Mouse (Mus musculus): ENCODE data around the gene Ahnak. TPM values are rescaled to one million over a fixed set of nuclear protein-coding genes. Genes with fewer than 3 reads are reported as not detected.

Gene Ahnak
- polyA plus RNA-seq, 1 experiment from 2014 or later = 3.7 TPM

DNA sequence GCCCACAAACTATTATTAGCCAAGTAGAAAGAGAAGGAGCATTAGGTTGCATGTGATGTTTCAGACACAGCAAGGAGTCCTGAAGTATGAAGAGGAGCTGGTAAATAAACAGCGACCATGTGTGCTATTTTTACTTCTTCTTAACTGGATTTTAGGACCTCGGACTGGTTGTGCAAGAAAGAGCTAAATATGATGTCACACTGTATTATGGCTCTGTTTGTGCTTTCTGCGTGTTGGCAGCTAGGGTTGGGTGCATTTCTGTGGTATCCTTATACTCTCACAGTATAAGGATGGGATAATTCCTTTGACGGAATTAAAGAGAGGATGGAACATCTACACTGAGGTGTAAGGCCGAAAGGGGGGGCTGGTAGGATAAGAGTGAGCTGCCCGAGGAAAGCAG lies 43.8 kb upstream of the Ahnak start:
- Histone ChIP-seq H3K36me3 (ENCODE audit: control insufficient read depth, insufficient read depth, low read length) (peaks cover 48% of the 10 kb centered on the region), H3K9me3 (ENCODE audit: control insufficient read depth, low read length) (no peaks in the 10 kb centered on the region), H3K4me3 (ENCODE audit: low read depth, low read length) (peak overlapping the region; percentile 90; the same call in 1 of the 2 replicates), H3K9ac (ENCODE audit: low read depth, low read length) (no peak overlapping the region; the same call in 1 of the 2 replicates), H3K4me2 (peak overlapping the region; percentile 75), H3K27me3 (replicated peaks; ENCODE audit: control insufficient read depth, insufficient read depth, low read length) (no peaks in the 10 kb centered on the region), H3K4me1 (replicated peaks; ENCODE audit: control insufficient read depth, insufficient read depth, low read length) (peaks cover 40% of the 10 kb centered on the region), H3K27ac (ENCODE audit: low read depth, low read length) (peak overlapping the region; percentile 99; the same call in 1 of the 2 replicates)
- WGBS = 87% methylated on average over 6 of the region's 6 CpGs
- ATAC-seq (replicated peaks; ENCODE audit: low FRiP score) = no peak
- DNase-seq (ENCODE audit: low spot score) = no peak

DNA sequence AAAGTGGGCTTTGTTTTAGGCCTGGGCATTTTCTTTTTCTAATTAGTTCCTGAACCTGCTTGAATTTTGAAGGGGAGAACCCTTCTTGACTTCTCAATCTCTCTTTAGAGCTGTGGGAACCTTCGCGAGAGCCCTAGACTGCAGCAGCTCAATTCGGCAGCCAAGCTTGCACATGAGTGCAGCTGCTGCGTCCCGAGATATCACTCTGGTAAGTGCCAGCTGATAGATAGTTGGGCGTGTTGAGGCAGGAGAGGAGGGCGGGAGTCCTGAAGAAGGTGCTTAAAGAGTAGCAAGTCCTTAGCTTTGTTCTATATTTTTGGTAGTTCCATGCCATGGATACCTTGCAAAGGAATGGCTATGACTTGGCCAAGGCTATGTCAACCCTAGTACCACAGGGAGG lies 42.2 kb upstream of the Ahnak start:
- H3K27me3 ChIP-seq (replicated peaks; ENCODE audit: control insufficient read depth, insufficient read depth, low read length) = no peaks in the 10 kb centered on the region
- no peaks in the 10 kb centered on the region for H3K9me3 ChIP-seq (ENCODE audit: control insufficient read depth, low read length)
- H3K4me3 ChIP-seq (ENCODE audit: low read depth, low read length) = no peak overlapping the region
- no peak overlapping the region for H3K4me2 ChIP-seq
- no peak for DNase-seq (ENCODE audit: low spot score)
- no peak overlapping the region for H3K27ac ChIP-seq (ENCODE audit: low read depth, low read length)
- H3K9ac ChIP-seq (ENCODE audit: low read depth, low read length) = no peak overlapping the region
- ATAC-seq (replicated peaks; ENCODE audit: low FRiP score) = 0 out of 2 replicates have a peak, but pooled peaks have one; percentile 32
- peaks cover 63% of the 10 kb centered on the region for H3K36me3 ChIP-seq (ENCODE audit: control insufficient read depth, insufficient read depth, low read length)
- 76% methylated on average over 7 of the region's 7 CpGs for WGBS
- H3K4me1 ChIP-seq (replicated peaks; ENCODE audit: control insufficient read depth, insufficient read depth, low read length) = peaks cover 29% of the 10 kb centered on the region

DNA sequence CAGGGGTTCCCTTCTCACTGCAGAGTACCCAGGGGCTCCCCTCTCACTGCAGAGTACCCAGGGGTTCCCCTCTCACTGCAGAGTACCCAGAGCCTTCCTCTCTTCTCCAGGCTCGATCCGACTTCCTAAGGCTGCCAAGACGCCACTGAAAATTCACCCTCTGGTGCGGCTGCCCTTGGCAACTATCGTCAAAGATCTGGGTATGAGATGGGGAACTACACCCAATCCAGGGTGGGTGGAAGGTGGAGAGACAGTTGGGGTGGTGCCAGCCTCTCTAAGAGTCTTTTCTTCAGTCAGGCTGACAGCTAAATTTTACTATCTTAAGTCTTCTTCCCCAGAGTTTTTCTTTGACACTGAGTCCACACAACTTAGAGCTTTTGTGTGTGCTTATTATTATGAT lies 38.9 kb upstream of the Ahnak start:
- H3K27me3 ChIP-seq (replicated peaks; ENCODE audit: control insufficient read depth, insufficient read depth, low read length) = no peaks in the 10 kb centered on the region
- no peaks in the 10 kb centered on the region for H3K9me3 ChIP-seq (ENCODE audit: control insufficient read depth, low read length)
- DNase-seq (ENCODE audit: low spot score) (no peak), ATAC-seq (replicated peaks; ENCODE audit: low FRiP score) (no peak)
- H3K9ac ChIP-seq (ENCODE audit: low read depth, low read length) = no peak overlapping the region
- 88% methylated on average over 5 of the region's 5 CpGs for WGBS
- H3K36me3 ChIP-seq (ENCODE audit: control insufficient read depth, insufficient read depth, low read length) = peaks cover 61% of the 10 kb centered on the region
- H3K4me2 ChIP-seq = no peak overlapping the region
- H3K4me1 ChIP-seq (replicated peaks; ENCODE audit: control insufficient read depth, insufficient read depth, low read length) = peaks cover 23% of the 10 kb centered on the region
- H3K27ac ChIP-seq (ENCODE audit: low read depth, low read length) = no peak overlapping the region
- no peak overlapping the region for H3K4me3 ChIP-seq (ENCODE audit: low read depth, low read length)

DNA sequence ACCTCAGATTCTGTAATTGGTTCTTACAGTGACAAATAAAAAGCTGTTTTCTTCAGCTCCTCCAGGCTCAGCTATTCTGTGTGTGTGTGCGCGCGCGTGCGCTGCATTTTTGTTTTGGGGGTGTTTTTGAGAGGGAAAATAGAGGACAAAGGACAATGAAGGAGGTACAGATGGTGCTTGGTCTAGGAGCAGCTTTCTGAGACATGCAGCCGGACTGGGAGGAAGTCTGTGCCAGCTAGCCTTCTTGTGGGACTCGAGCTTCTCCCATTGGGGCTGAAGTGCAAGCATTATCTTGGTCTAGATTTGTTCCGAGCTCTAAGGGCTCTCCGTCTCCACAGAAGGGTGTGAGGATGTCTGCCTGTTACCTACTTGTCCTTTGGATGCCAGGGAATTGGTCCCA lies 36.8 kb upstream of the Ahnak start:
- Histone ChIP-seq H3K4me2 (peak overlapping the region; percentile 93; the same call in 1 of the 2 replicates), H3K36me3 (ENCODE audit: control insufficient read depth, insufficient read depth, low read length) (peaks cover 53% of the 10 kb centered on the region), H3K9me3 (ENCODE audit: control insufficient read depth, low read length) (no peaks in the 10 kb centered on the region), H3K4me3 (ENCODE audit: low read depth, low read length) (no peak overlapping the region), H3K27ac (ENCODE audit: low read depth, low read length) (no peak overlapping the region), H3K4me1 (replicated peaks; ENCODE audit: control insufficient read depth, insufficient read depth, low read length) (peaks cover 17% of the 10 kb centered on the region), H3K9ac (ENCODE audit: low read depth, low read length) (no peak overlapping the region), H3K27me3 (replicated peaks; ENCODE audit: control insufficient read depth, insufficient read depth, low read length) (no peaks in the 10 kb centered on the region)
- DNase-seq (ENCODE audit: low spot score) (no peak), ATAC-seq (replicated peaks; ENCODE audit: low FRiP score) (no peak)
- 91% methylated on average over 9 of the region's 9 CpGs for WGBS

DNA sequence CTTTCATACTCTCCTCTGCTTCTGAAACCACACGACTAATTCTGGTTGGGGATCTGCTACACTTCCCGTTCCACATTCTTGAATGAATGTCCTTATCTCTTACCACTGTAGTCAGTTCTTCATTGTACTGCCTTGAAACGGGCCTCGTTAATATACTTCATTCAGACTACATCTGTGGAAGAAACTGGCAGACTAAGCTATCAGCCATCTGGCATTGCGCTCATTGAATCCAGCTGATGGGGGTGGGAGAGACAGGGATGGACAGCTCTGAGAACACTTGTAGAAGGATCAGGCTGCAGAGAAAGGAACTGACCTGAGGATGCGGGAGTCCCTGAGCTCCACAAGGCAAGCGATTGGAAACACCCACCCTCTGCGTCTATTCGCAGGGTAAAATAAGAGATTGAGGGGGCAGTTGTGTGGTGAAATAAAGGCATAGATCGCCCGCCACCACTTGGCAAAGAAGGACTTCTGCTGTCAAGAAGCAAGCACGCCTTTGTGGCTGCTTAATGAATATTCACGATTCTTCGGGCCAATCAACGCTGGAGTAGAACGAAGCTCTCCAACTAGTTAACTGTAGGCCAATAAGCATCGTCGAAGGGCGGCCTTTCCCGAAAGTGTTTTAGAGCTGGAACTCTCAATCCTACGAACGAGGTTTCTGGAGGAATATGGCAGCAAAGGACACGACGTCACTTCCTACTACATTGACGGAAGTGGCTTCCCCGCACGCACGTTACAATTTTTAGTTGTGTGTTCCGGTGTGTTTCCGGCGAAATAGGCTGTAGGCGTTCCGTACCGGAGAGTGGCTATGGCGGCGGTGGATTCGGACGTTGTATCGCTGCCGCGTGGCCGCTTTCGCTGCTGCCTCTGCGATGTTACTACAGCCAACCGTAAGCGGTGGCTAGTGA lies 35.7 kb upstream of the Ahnak start, which contains the start of gene Tut1:
TSS of gene Tut1 (plus strand) at position 713 of the 905 bp plus-strand sequence.
- DNase-seq (ENCODE audit: low spot score) = peak; percentile 87
- Histone ChIP-seq H3K9me3 (ENCODE audit: control insufficient read depth, low read length) (no peaks in the 10 kb centered on the region), H3K4me2 (peak within 1 kb of the TSS; percentile 93), H3K4me3 (ENCODE audit: low read depth, low read length) (peak within 1 kb of the TSS; percentile 89), H3K36me3 (ENCODE audit: control insufficient read depth, insufficient read depth, low read length) (peaks cover 45% of the 10 kb centered on the region), H3K27ac (ENCODE audit: low read depth, low read length) (peak within 1 kb of the TSS; percentile 70), H3K4me1 (replicated peaks; ENCODE audit: control insufficient read depth, insufficient read depth, low read length) (peaks cover 17% of the 10 kb centered on the region), H3K9ac (ENCODE audit: low read depth, low read length) (peak within 1 kb of the TSS; percentile 75), H3K27me3 (replicated peaks; ENCODE audit: control insufficient read depth, insufficient read depth, low read length) (no peaks in the 10 kb centered on the region)
- WGBS = 3% methylated on average over 46 of the region's 46 CpGs
- peak; percentile 94 for ATAC-seq (replicated peaks; ENCODE audit: low FRiP score)

GRCm38 (mm10) chr19:8954171-8954570 lies 34.9 kb upstream of the Ahnak start:
- H3K27ac ChIP-seq (ENCODE audit: low read depth, low read length) = peak overlapping the region; percentile 47
- H3K36me3 ChIP-seq (ENCODE audit: control insufficient read depth, insufficient read depth, low read length) = peaks cover 43% of the 10 kb centered on the region
- no peaks in the 10 kb centered on the region for H3K27me3 ChIP-seq (replicated peaks; ENCODE audit: control insufficient read depth, insufficient read depth, low read length)
- peak overlapping the region; percentile 89 for H3K4me3 ChIP-seq (ENCODE audit: low read depth, low read length)
- no peak for ATAC-seq (replicated peaks; ENCODE audit: low FRiP score)
- H3K9ac ChIP-seq (ENCODE audit: low read depth, low read length) = peak overlapping the region; percentile 75
- peaks cover 17% of the 10 kb centered on the region for H3K4me1 ChIP-seq (replicated peaks; ENCODE audit: control insufficient read depth, insufficient read depth, low read length)
- peak overlapping the region; percentile 87 for H3K4me2 ChIP-seq
- no peak for DNase-seq (ENCODE audit: low spot score)
- WGBS = 6% methylated on average over 9 of the region's 9 CpGs
- no peaks in the 10 kb centered on the region for H3K9me3 ChIP-seq (ENCODE audit: control insufficient read depth, low read length)

GRCm38 (mm10) chr19:8962256-8962655 lies 26.8 kb upstream of the Ahnak start:
- Histone ChIP-seq H3K4me1 (replicated peaks; ENCODE audit: control insufficient read depth, insufficient read depth, low read length) (0 out of 2 replicates have a peak, but pooled peaks cover 3% of the 10 kb centered on the region), H3K4me3 (ENCODE audit: low read depth, low read length) (no peak overlapping the region), H3K9me3 (ENCODE audit: control insufficient read depth, low read length) (no peaks in the 10 kb centered on the region), H3K27me3 (replicated peaks; ENCODE audit: control insufficient read depth, insufficient read depth, low read length) (no peaks in the 10 kb centered on the region), H3K4me2 (no peak overlapping the region), H3K27ac (ENCODE audit: low read depth, low read length) (no peak overlapping the region), H3K36me3 (ENCODE audit: control insufficient read depth, insufficient read depth, low read length) (peaks cover 56% of the 10 kb centered on the region), H3K9ac (ENCODE audit: low read depth, low read length) (no peak overlapping the region)
- WGBS = 89% methylated on average over 2 of the region's 2 CpGs
- DNase-seq (ENCODE audit: low spot score) = no peak
- no peak for ATAC-seq (replicated peaks; ENCODE audit: low FRiP score)

- Histone ChIP-seq H3K4me3 (ENCODE audit: low read depth, low read length) (no peak overlapping the region), H3K27me3 (replicated peaks; ENCODE audit: control insufficient read depth, insufficient read depth, low read length) (no peaks in the 10 kb centered on the region), H3K9ac (ENCODE audit: low read depth, low read length) (no peak overlapping the region), H3K4me1 (replicated peaks; ENCODE audit: control insufficient read depth, insufficient read depth, low read length) (peaks cover 3% of the 10 kb centered on the region), H3K36me3 (ENCODE audit: control insufficient read depth, insufficient read depth, low read length) (peaks cover 52% of the 10 kb centered on the region), H3K9me3 (ENCODE audit: control insufficient read depth, low read length) (no peaks in the 10 kb centered on the region), H3K27ac (ENCODE audit: low read depth, low read length) (no peak overlapping the region), H3K4me2 (no peak overlapping the region)
- DNase-seq (ENCODE audit: low spot score) (no peak), ATAC-seq (replicated peaks; ENCODE audit: low FRiP score) (no peak)
- WGBS = 91% methylated on average over 11 of the region's 11 CpGs
Observed at GRCm38 (mm10) chr19:8965075-8965474, 24.0 kb upstream of the Ahnak start.
